Mouse (Mus musculus) embryonic fibroblast, embryonic 13.5 days (primary cell): ENCODE measurements around the gene Kif13a.

Experiments
- CTCF ChIP-seq: IDR thresholded peaks from 2 replicates; pipeline ENCODE4 v1.5.1; 2011; ENCODE audit warnings: mild to moderate bottlenecking, control low read depth, low read length, moderate library complexity, borderline replicate concordance; ENCODE audit not compliant: insufficient read depth
- POLR2A ChIP-seq: IDR thresholded peaks from 2 replicates; pipeline ENCODE4 v1.6.1; 2011; ENCODE audit warnings: low read depth, mild to moderate bottlenecking, control low read depth, low read length, moderate library complexity

- TF ChIP-seq CTCF = no peak
- no peak for TF ChIP-seq POLR2A
Measured at GRCm38 (mm10) chr13:46810613-46811012, 119.1 kb downstream of the Kif13a start.
